Mouse (Mus musculus) gastrocnemius, postnatal 10 days (tissue): ENCODE data around the gene Sfxn2. TPM values are rescaled to one million over a fixed set of nuclear protein-coding genes. Genes with fewer than 3 reads are reported as not detected.

ENCODE experiments used
- DNase-seq: peaks from one replicate; pipeline ENCODE4 v3.0.0; 2021; ENCODE audit warnings: mixed read lengths
- total RNA-seq, 2 experiments: library from RNA; stranded (reverse); gene quantifications; 2 replicates each; pipeline ENCODE4 v1.2.3; 2021

Gene Sfxn2
- total RNA-seq, 2 experiments from 2014 or later, result 5.5 to 7.3 TPM

GRCm38 (mm10) chr19:46629807-46630206 lies 56.6 kb downstream of the Sfxn2 start:
- DNase-seq, result no peak

GRCm38 (mm10) chr19:46631637-46632036 lies 58.5 kb downstream of the Sfxn2 start:
- no peak for DNase-seq

GRCm38 (mm10) chr19:46635766-46636165 lies 62.6 kb downstream of the Sfxn2 start:
- DNase-seq, result no peak

GRCm38 (mm10) chr19:46637598-46637997 lies 64.4 kb downstream of the Sfxn2 start:
- no peak for DNase-seq

GRCm38 (mm10) chr19:46639053-46639452 lies 65.9 kb downstream of the Sfxn2 start:
- no peak for DNase-seq

- DNase-seq, result no peak
Measured at GRCm38 (mm10) chr19:46639496-46639895, 66.3 kb downstream of the Sfxn2 start.

GRCm38 (mm10) chr19:46640780-46641179 lies 67.6 kb downstream of the Sfxn2 start:
- DNase-seq, result no peak

- peak; percentile 64 for DNase-seq
Measured at GRCm38 (mm10) chr19:46641420-46642085, 68.4 kb downstream of the Sfxn2 start.

- no peak for DNase-seq
Measured at GRCm38 (mm10) chr19:46642136-46642753, 69.1 kb downstream of the Sfxn2 start.

GRCm38 (mm10) chr19:46643236-46643635 lies 70.1 kb downstream of the Sfxn2 start:
- DNase-seq, result no peak

GRCm38 (mm10) chr19:46644343-46644792 lies 71.2 kb downstream of the Sfxn2 start:
- no peak for DNase-seq

- DNase-seq, result peak; percentile 52
Measured at GRCm38 (mm10) chr19:46644793-46645602, 71.8 kb downstream of the Sfxn2 start.

- DNase-seq, result no peak
Measured at GRCm38 (mm10) chr19:46646041-46646481, 72.9 kb downstream of the Sfxn2 start.

GRCm38 (mm10) chr19:46647254-46647653 lies 74.1 kb downstream of the Sfxn2 start:
- no peak for DNase-seq

Other genes with a start within 250 kb of the Sfxn2 start
- 1 to 10 TPM; 2.2 to 2.6 TPM for gene Psd, start 246.2 kb upstream of the Sfxn2 start, total RNA-seq
- 1 to 10 TPM; 2.7 to 3.7 TPM for gene Fbxl15, start 245.2 kb upstream of the Sfxn2 start, total RNA-seq
- 10 to 100 TPM; 88.3 TPM for gene Cuedc2, start 234.7 kb upstream of the Sfxn2 start, total RNA-seq
- 1 to 10 TPM; 1.2 to 1.5 TPM for gene Mfsd13a, start 232.2 kb upstream of the Sfxn2 start, total RNA-seq
- gene 2310034G01Rik, start 223.1 kb upstream of the Sfxn2 start, total RNA-seq, result under 1 TPM; 0.35 to 0.56 TPM
- 10 to 100 TPM; 65.1 to 69.1 TPM for gene Actr1a, start 177.6 kb upstream of the Sfxn2 start, total RNA-seq
- gene Sufu, start 176.5 kb upstream of the Sfxn2 start, total RNA-seq, result 10 to 100 TPM; 11.8 to 14.2 TPM
- gene Trim8, start 71.7 kb upstream of the Sfxn2 start, total RNA-seq, result 10 to 100 TPM; 26.1 to 29.7 TPM
- 10 to 100 TPM; 48.9 to 50.5 TPM for gene Arl3, start 167 bp upstream of the Sfxn2 start, total RNA-seq
- 10 to 100 TPM; 38.3 to 41.6 TPM for gene Wbp1l, start 25.7 kb downstream of the Sfxn2 start, total RNA-seq
- not detected for gene Cyp17a1, start 99.8 kb downstream of the Sfxn2 start, total RNA-seq
- gene Borcs7, start 116.5 kb downstream of the Sfxn2 start, total RNA-seq, result 10 to 100 TPM; 14.6 to 16.9 TPM
- gene As3mt, start 134.1 kb downstream of the Sfxn2 start, total RNA-seq, result 10 to 100 TPM; 66.4 to 71.2 TPM
- gene Cnnm2, start 188.2 kb downstream of the Sfxn2 start, total RNA-seq, result 1 to 10 TPM; 3.6 to 4.5 TPM